Mouse (Mus musculus) liver, embryonic 12.5 days (tissue): ENCODE measurements around the gene Gstp1. TPM values are rescaled to one million over a fixed set of nuclear protein-coding genes. Genes with fewer than 3 reads are reported as not detected.

Experiments
- ATAC-seq: fragments of 200-750 bp; cut with Nextera tagmentation; 2 replicates; pipeline ENCODE4 v1.8.0; 2017; ENCODE audit warnings: moderate number of reproducible peaks, mild to moderate bottlenecking, moderate library complexity
- H3K27ac ChIP-seq: fragments of 300-500 bp; sonication (generic); 2 replicates; pipeline ENCODE4 v1.5.1; 2016; ENCODE audit warnings: mild to moderate bottlenecking
- H3K27me3 ChIP-seq: fragments of 300-500 bp; sonication (generic); replicated peaks from 2 replicates; pipeline ENCODE4 v1.6.1; 2016; ENCODE audit warnings: mild to moderate bottlenecking, moderate library complexity
- H3K36me3 ChIP-seq: fragments of 300-500 bp; sonication (generic); 2 replicates; pipeline ENCODE4 v1.6.1; 2016; ENCODE audit warnings: mild to moderate bottlenecking, moderate library complexity
- H3K4me1 ChIP-seq: fragments of 300-500 bp; sonication (generic); 2 replicates; pipeline ENCODE4 v1.6.1; 2016
- H3K4me2 ChIP-seq: fragments of 300-500 bp; sonication (generic); 2 replicates; pipeline ENCODE4 v1.6.1; 2016; ENCODE audit warnings: mild to moderate bottlenecking, moderate library complexity
- H3K4me3 ChIP-seq: fragments of 300-500 bp; sonication (generic); 2 replicates; pipeline ENCODE4 v1.5.1; 2016; ENCODE audit warnings: mild to moderate bottlenecking, moderate library complexity
- H3K9ac ChIP-seq: fragments of 300-500 bp; sonication (generic); 2 replicates; pipeline ENCODE4 v1.6.1; 2016; ENCODE audit warnings: mild to moderate bottlenecking, moderate library complexity
- H3K9me3 ChIP-seq: fragments of 300-500 bp; sonication (generic); replicated peaks from 2 replicates; pipeline ENCODE4 v1.6.1; 2016; ENCODE audit warnings: mild to moderate bottlenecking, moderate library complexity
- WGBS: fragments of 180-500 bp; shearing (Covaris S2); methylation state at CpG from one replicate; pipeline ENCODE4 v1.1.7; 2016; ENCODE audit not compliant: insufficient replicate concordance; 5-methylcytosine and 5-hydroxymethylcytosine counted together
- polyA plus RNA-seq: library from polyadenylated mRNA; unstranded; fragments of >200 nt; fragmentation: Nextera tagmentation; extraction: Ambion mirVana; gene quantifications from 2 replicates; pipeline ENCODE4 v1.2.1, GENCODE M21; 2016

Gene Gstp1
- 583 and 622 TPM in 2 replicates for polyA plus RNA-seq

GRCm38 (mm10) chr19:4037788-4038232, at the start of gene Gstp1:
TSS of gene Gstp1 (minus strand) at chr19:4037985.
- no peaks in the 10 kb centered on the region for H3K27me3 ChIP-seq
- H3K36me3 ChIP-seq, result peaks cover 10% of the 10 kb centered on the region
- H3K4me3 ChIP-seq, result peak within 1 kb of the TSS; percentile 68
- WGBS, result under 1% methylated on average over 26 of the region's 26 CpGs
- ATAC-seq, result peak; percentile 82
- H3K9me3 ChIP-seq, result no peaks in the 10 kb centered on the region
- peak within 1 kb of the TSS; percentile 76 for H3K9ac ChIP-seq
- H3K27ac ChIP-seq, result peak within 1 kb of the TSS; percentile 74
- peaks cover 31% of the 10 kb centered on the region for H3K4me1 ChIP-seq
- peak within 1 kb of the TSS; percentile 79 for H3K4me2 ChIP-seq

GRCm38 (mm10) chr19:4087090-4087489, 49.3 kb upstream of the Gstp1 start:
- Histone ChIP-seq H3K4me2 (no peak overlapping the region), H3K4me3 (no peak overlapping the region), H3K9me3 (no peaks in the 10 kb centered on the region), H3K4me1 (peaks cover 18% of the 10 kb centered on the region), H3K27ac (no peak overlapping the region), H3K9ac (no peak overlapping the region), H3K36me3 (no peaks in the 10 kb centered on the region), H3K27me3 (peaks cover 72% of the 10 kb centered on the region)
- WGBS, result 77% methylated on average over 5 of the region's 5 CpGs
- ATAC-seq, result no peak

- ATAC-seq, result no peak
- no peak overlapping the region for H3K9ac ChIP-seq
- 70% methylated on average over 15 of the region's 15 CpGs for WGBS
Observed at GRCm38 (mm10) chr19:4086156-4086555, 48.4 kb upstream of the Gstp1 start.

GRCm38 (mm10) chr19:4084984-4085383, 47.2 kb upstream of the Gstp1 start:
- Histone ChIP-seq H3K9me3 (no peaks in the 10 kb centered on the region), H3K36me3 (no peaks in the 10 kb centered on the region), H3K27ac (no peak overlapping the region), H3K9ac (no peak overlapping the region), H3K27me3 (peaks cover 67% of the 10 kb centered on the region), H3K4me1 (peaks cover 30% of the 10 kb centered on the region), H3K4me2 (no peak overlapping the region), H3K4me3 (no peak overlapping the region)
- WGBS, result 85% methylated on average over 1 of the region's 1 CpGs
- ATAC-seq, result no peak

More at GRCm38 (mm10) chr19:4086156-4086555, 48.4 kb upstream of the Gstp1 start:
- H3K4me3 ChIP-seq, result no peak overlapping the region
- no peaks in the 10 kb centered on the region for H3K36me3 ChIP-seq
- H3K27ac ChIP-seq, result no peak overlapping the region
- H3K4me2 ChIP-seq, result no peak overlapping the region
- peaks cover 75% of the 10 kb centered on the region for H3K27me3 ChIP-seq
- no peaks in the 10 kb centered on the region for H3K9me3 ChIP-seq
- peaks cover 18% of the 10 kb centered on the region for H3K4me1 ChIP-seq

- H3K27ac ChIP-seq, result no peak overlapping the region
- ATAC-seq, result no peak
- H3K9me3 ChIP-seq, result no peaks in the 10 kb centered on the region
- 41% methylated on average over 8 of the region's 8 CpGs for WGBS
- no peaks in the 10 kb centered on the region for H3K36me3 ChIP-seq
- H3K4me3 ChIP-seq, result no peak overlapping the region
- H3K4me2 ChIP-seq, result no peak overlapping the region
- peaks cover 41% of the 10 kb centered on the region for H3K4me1 ChIP-seq
- peaks cover 58% of the 10 kb centered on the region for H3K27me3 ChIP-seq
- H3K9ac ChIP-seq, result 0 out of 2 replicates have a peak overlapping the region, but pooled peaks have one; percentile 7
Observed at GRCm38 (mm10) chr19:4083826-4084225, 46.0 kb upstream of the Gstp1 start.

GRCm38 (mm10) chr19:4083316-4083715, 45.5 kb upstream of the Gstp1 start:
- no peak overlapping the region for H3K9ac ChIP-seq
- no peak for ATAC-seq
- no peaks in the 10 kb centered on the region for H3K9me3 ChIP-seq
- 68% methylated on average over 7 of the region's 7 CpGs for WGBS
- no peaks in the 10 kb centered on the region for H3K36me3 ChIP-seq
- peaks cover 38% of the 10 kb centered on the region for H3K4me1 ChIP-seq
- H3K27me3 ChIP-seq, result peaks cover 52% of the 10 kb centered on the region
- no peak overlapping the region for H3K27ac ChIP-seq
- H3K4me2 ChIP-seq, result no peak overlapping the region
- H3K4me3 ChIP-seq, result no peak overlapping the region

- ATAC-seq, result no peak
- no peak overlapping the region for H3K4me2 ChIP-seq
- no peaks in the 10 kb centered on the region for H3K36me3 ChIP-seq
- 72% methylated on average over 11 of the region's 11 CpGs for WGBS
- no peak overlapping the region for H3K27ac ChIP-seq
- peaks cover 49% of the 10 kb centered on the region for H3K27me3 ChIP-seq
- H3K9ac ChIP-seq, result no peak overlapping the region
- no peak overlapping the region for H3K4me3 ChIP-seq
- H3K4me1 ChIP-seq, result peaks cover 40% of the 10 kb centered on the region
- H3K9me3 ChIP-seq, result no peaks in the 10 kb centered on the region
Observed at GRCm38 (mm10) chr19:4082219-4082965, 44.6 kb upstream of the Gstp1 start.

- WGBS, result 63% methylated on average over 3 of the region's 3 CpGs
- ATAC-seq, result no peak
Observed at GRCm38 (mm10) chr19:4081394-4081793, 43.6 kb upstream of the Gstp1 start, which contains the start of gene Cabp2. TSS of gene Cabp2 (plus strand) at chr19:4081578.

GRCm38 (mm10) chr19:4080511-4081009, 42.8 kb upstream of the Gstp1 start:
- peak; percentile 93 for ATAC-seq
- H3K9me3 ChIP-seq, result no peaks in the 10 kb centered on the region
- peak overlapping the region; percentile 73 for H3K27ac ChIP-seq
- H3K4me3 ChIP-seq, result no peak overlapping the region
- no peaks in the 10 kb centered on the region for H3K36me3 ChIP-seq
- peaks cover 40% of the 10 kb centered on the region for H3K4me1 ChIP-seq
- 38% methylated on average over 8 of the region's 8 CpGs for WGBS
- peaks cover 32% of the 10 kb centered on the region for H3K27me3 ChIP-seq
- peak overlapping the region; percentile 53 for H3K9ac ChIP-seq
- peak overlapping the region; percentile 51 for H3K4me2 ChIP-seq

More at GRCm38 (mm10) chr19:4081394-4081793, 43.6 kb upstream of the Gstp1 start, which contains the start of gene Cabp2:
- Histone ChIP-seq H3K9me3 (no peaks in the 10 kb centered on the region), H3K4me3 (no peak within 1 kb of the TSS), H3K9ac (peak within 1 kb of the TSS; percentile 53), H3K27me3 (peaks cover 41% of the 10 kb centered on the region), H3K27ac (peak within 1 kb of the TSS; percentile 73), H3K36me3 (no peaks in the 10 kb centered on the region), H3K4me1 (peaks cover 40% of the 10 kb centered on the region), H3K4me2 (peak within 1 kb of the TSS; percentile 51)

- no peak overlapping the region for H3K9ac ChIP-seq
- H3K4me1 ChIP-seq, result peaks cover 40% of the 10 kb centered on the region
- H3K27ac ChIP-seq, result no peak overlapping the region
- H3K4me3 ChIP-seq, result no peak overlapping the region
- peaks cover 26% of the 10 kb centered on the region for H3K27me3 ChIP-seq
- no peaks in the 10 kb centered on the region for H3K36me3 ChIP-seq
- 57% methylated on average over 1 of the region's 1 CpGs for WGBS
- no peak for ATAC-seq
- no peaks in the 10 kb centered on the region for H3K9me3 ChIP-seq
- no peak overlapping the region for H3K4me2 ChIP-seq
Observed at GRCm38 (mm10) chr19:4079594-4079993, 41.8 kb upstream of the Gstp1 start.

- H3K27me3 ChIP-seq, result peaks cover 6% of the 10 kb centered on the region; the same call in 1 of the 2 replicates
- H3K36me3 ChIP-seq, result no peaks in the 10 kb centered on the region
- 74% methylated on average over 1 of the region's 1 CpGs for WGBS
- H3K27ac ChIP-seq, result no peak overlapping the region
- no peak overlapping the region for H3K4me2 ChIP-seq
- H3K4me3 ChIP-seq, result no peak overlapping the region
- no peak overlapping the region for H3K9ac ChIP-seq
- H3K9me3 ChIP-seq, result no peaks in the 10 kb centered on the region
- peaks cover 39% of the 10 kb centered on the region for H3K4me1 ChIP-seq
- ATAC-seq, result no peak
Observed at GRCm38 (mm10) chr19:4075531-4075930, 37.7 kb upstream of the Gstp1 start.

- ATAC-seq, result no peak
- no peak overlapping the region for H3K9ac ChIP-seq
- H3K4me2 ChIP-seq, result no peak overlapping the region
- no peak overlapping the region for H3K27ac ChIP-seq
- no peaks in the 10 kb centered on the region for H3K36me3 ChIP-seq
- H3K9me3 ChIP-seq, result no peaks in the 10 kb centered on the region
- no peak overlapping the region for H3K4me3 ChIP-seq
- WGBS, result 68% methylated on average over 6 of the region's 6 CpGs
- H3K4me1 ChIP-seq, result peaks cover 22% of the 10 kb centered on the region
- peaks cover 12% of the 10 kb centered on the region; the same call in 1 of the 2 replicates for H3K27me3 ChIP-seq
Observed at GRCm38 (mm10) chr19:4072706-4073424, 35.1 kb upstream of the Gstp1 start.
